Mouse (Mus musculus): ENCODE results near the gene Vps37c.
A peak's percentile ranks its signal among the peaks of the same experiment; 100 is the strongest.

DNA sequence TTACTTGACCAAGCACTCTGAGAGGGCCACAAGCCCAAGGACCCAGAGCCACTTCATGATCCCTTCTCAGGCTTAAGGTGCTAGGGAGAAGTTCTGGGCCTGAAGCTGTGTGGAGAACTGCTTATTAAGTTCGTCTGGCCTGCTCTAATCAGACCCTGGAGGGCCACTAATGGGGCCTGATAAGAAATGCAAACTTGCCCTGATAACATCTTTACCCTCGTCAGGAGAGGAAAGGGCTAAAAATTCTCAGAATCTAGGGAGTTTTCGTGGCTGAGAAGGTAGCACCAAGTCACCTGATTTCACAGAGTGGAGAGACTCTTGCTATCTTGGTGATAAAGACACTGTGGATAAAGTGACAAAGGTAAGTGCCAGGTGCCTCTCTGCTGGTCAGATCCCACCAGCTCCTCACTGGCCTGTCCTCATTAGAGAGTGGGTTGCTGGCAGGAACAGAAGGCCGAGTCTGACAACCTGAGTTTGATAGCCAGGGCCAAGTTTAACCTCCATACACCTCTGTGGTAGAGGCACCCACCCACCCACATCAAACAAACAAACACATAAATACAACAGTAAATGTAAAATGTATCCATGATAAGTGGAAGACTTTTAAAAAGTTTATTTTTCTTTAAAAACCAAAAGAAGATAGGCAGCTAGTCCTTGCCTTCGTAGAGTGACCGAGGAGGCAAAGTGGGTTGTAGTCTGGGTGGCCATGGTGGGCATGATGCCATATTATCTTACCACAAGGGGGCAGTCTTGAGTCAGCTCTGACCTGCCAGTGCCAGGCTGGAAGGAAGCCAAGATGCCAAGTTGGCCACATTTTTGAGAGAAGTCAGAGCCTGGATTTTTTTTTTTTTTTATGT lies 10.4 kb upstream of the Vps37c start, which contains the start of gene Pga5:
- TF ChIP-seq EP300 (IDR thresholded peaks at IDR 0.05) (no peak), CTCF (IDR thresholded peaks at IDR 0.05) (peak; percentile 96)
